Mouse (Mus musculus): ENCODE measurements at regions not wholly inside any gene's neighbourhood (a gene's known extent, or its start where the extent isn't known, plus 50 kb on each side); places are given as distances from the start of the nearest gene placed in this dataset.

DNA sequence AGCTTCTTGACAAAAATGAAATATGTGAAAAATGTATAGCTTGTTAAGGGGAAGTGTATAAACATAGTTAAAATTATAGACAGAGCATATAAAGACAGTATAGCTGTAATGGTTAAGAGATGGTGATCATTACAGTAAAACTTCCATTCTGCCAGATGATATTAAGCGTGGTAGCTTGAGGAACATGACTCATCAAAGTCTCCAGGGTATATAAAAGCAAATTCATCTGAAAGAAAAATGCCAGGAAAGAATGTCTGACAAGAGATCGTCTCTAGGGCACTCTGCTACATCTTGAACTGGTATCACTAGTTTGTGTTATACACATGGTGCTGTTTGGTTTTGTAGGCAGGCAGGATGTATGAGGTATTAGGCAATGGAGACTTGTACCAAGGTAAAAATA, 204.9 kb upstream of the Smlr1 start:
- TF ChIP-seq CTCF (conservative IDR thresholded peaks at IDR 0.05; ENCODE audit: low read length), result no peak
- TF ChIP-seq NANOG (IDR thresholded peaks at IDR 0.05; ENCODE audit: borderline replicate concordance, low read length), result no peak
- no peak for TF ChIP-seq POU5F1 (IDR thresholded peaks at IDR 0.05; ENCODE audit: borderline replicate concordance, low read length)

Data from E14TG2a.4 (cell line).